Mouse (Mus musculus) spleen, adult 2 months (tissue): ENCODE results near the gene Nck2. TPM values are rescaled to one million over a fixed set of nuclear protein-coding genes. Genes with fewer than 3 reads are reported as not detected.

Experiments used
- DNase-seq, 2 experiments: peaks; one replicate each; pipeline versions ENCODE4 v3.0.0 to v3.0.0-alpha.2; 2012 to 2021; ENCODE audit warnings: low spot score in 2 of 2, low read depth in 1 of 2
- H3K27ac ChIP-seq: fragments of 200-500 bp; 2 replicates; pipeline ENCODE4 v1.5.1; 2012; ENCODE audit warnings: low read length, inconsistent platforms; ENCODE audit not compliant: insufficient read depth
- H3K27me3 ChIP-seq: fragments of 200-500 bp; 2 replicates; pipeline ENCODE4 v1.6.1; 2012; ENCODE audit warnings: mild to moderate bottlenecking, moderate library complexity, low read length, inconsistent platforms; ENCODE audit not compliant: control insufficient read depth, insufficient read depth
- H3K36me3 ChIP-seq: fragments of 200-500 bp; 2 replicates; pipeline ENCODE4 v1.6.1; 2012; ENCODE audit warnings: mild to moderate bottlenecking, low read length, inconsistent platforms; ENCODE audit not compliant: control insufficient read depth, insufficient read depth
- H3K4me1 ChIP-seq: fragments of 200-500 bp; 2 replicates; pipeline ENCODE4 v1.6.1; 2011; ENCODE audit warnings: inconsistent platforms; ENCODE audit not compliant: control insufficient read depth, insufficient read depth, insufficient read length
- H3K4me3 ChIP-seq: fragments of 200-500 bp; 2 replicates; pipeline ENCODE4 v1.5.1; 2011; ENCODE audit warnings: mild to moderate bottlenecking, inconsistent platforms; ENCODE audit not compliant: insufficient read depth, insufficient read length; ENCODE audit errors: extremely low read depth
- CTCF ChIP-seq: fragments of 200-500 bp; IDR thresholded peaks from 2 replicates; pipeline ENCODE4 v1.5.1; 2011; ENCODE audit warnings: mild to moderate bottlenecking, inconsistent platforms; ENCODE audit not compliant: insufficient read depth, insufficient read length, insufficient replicate concordance; ENCODE audit errors: extremely low read depth
- POLR2A ChIP-seq: fragments of 200-500 bp; IDR thresholded peaks from 2 replicates; pipeline ENCODE4 v1.6.1; 2011; ENCODE audit warnings: low read depth, low read length, inconsistent platforms
- WGBS: fragments of 180-500 bp; shearing (Covaris S2); methylation state at CpG from one replicate; pipeline ENCODE4 v1.1.7; 2018; 5-methylcytosine and 5-hydroxymethylcytosine counted together
- polyA plus RNA-seq: library from polyadenylated mRNA; depleted of rRNA; stranded (reverse); fragments of >200 nt; gene quantifications from 2 replicates; pipeline ENCODE4 v1.2.3, GENCODE M21; 2012

The Nck2 gene
- polyA plus RNA-seq, 1 experiment, result 15.9 TPM

GRCm38 (mm10) chr1:43413298-43413697, 31.1 kb upstream of the Nck2 start:
- no peak overlapping the region for H3K27ac ChIP-seq
- no peak overlapping the region for H3K4me3 ChIP-seq
- no peak for TF ChIP-seq CTCF
- no peak for TF ChIP-seq POLR2A
- WGBS, result 72% methylated on average over 3 of the region's 3 CpGs
- no peaks in the 10 kb centered on the region for H3K4me1 ChIP-seq
- no peak for DNase-seq
- no peaks in the 10 kb centered on the region for H3K36me3 ChIP-seq
- H3K27me3 ChIP-seq, result no peaks in the 10 kb centered on the region

- no peak for DNase-seq
These were observed 30.6 kb upstream of the Nck2 start for GRCm38 (mm10) chr1:43413749-43414148.

DNA sequence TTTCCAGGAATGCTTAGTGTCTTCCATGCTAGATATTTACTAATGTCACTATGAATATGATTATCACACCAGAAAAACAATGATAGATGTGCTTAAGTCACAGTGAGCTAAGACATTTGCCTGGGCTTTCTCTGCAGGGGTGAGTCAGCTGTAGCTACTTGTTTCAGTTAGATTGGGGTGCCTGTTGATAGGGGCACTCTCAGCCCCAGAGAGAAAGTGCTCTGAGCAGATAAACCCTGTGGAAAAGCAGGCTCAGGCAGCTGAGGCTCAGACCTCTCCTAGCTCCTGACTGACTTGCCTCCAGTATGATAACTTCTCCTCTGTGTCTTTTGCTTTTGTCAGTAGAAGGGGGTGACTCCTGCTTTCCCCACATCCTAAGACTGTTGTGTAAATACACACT, 30.2 kb upstream of the Nck2 start:
- Histone ChIP-seq H3K27me3 (no peaks in the 10 kb centered on the region), H3K36me3 (no peaks in the 10 kb centered on the region), H3K4me3 (no peak overlapping the region), H3K4me1 (no peaks in the 10 kb centered on the region), H3K27ac (no peak overlapping the region)
- no peak for TF ChIP-seq POLR2A
- TF ChIP-seq CTCF, result no peak
- DNase-seq, result no peak

More at GRCm38 (mm10) chr1:43413749-43414148, 30.6 kb upstream of the Nck2 start:
- no peak overlapping the region for H3K27ac ChIP-seq
- H3K36me3 ChIP-seq, result no peaks in the 10 kb centered on the region
- no peaks in the 10 kb centered on the region for H3K4me1 ChIP-seq
- H3K27me3 ChIP-seq, result no peaks in the 10 kb centered on the region
- H3K4me3 ChIP-seq, result no peak overlapping the region
- TF ChIP-seq CTCF, result no peak
- TF ChIP-seq POLR2A, result no peak
- WGBS, result 82% methylated on average over 4 of the region's 4 CpGs

GRCm38 (mm10) chr1:43414971-43415370, 29.4 kb upstream of the Nck2 start:
- H3K27ac ChIP-seq, result no peak overlapping the region
- no peaks in the 10 kb centered on the region for H3K27me3 ChIP-seq
- no peak for DNase-seq
- H3K36me3 ChIP-seq, result no peaks in the 10 kb centered on the region
- no peak overlapping the region for H3K4me3 ChIP-seq
- H3K4me1 ChIP-seq, result no peaks in the 10 kb centered on the region
- TF ChIP-seq POLR2A, result no peak
- no peak for TF ChIP-seq CTCF

- H3K36me3 ChIP-seq, result no peaks in the 10 kb centered on the region
- H3K4me3 ChIP-seq, result no peak overlapping the region
- WGBS, result 79% methylated on average over 4 of the region's 4 CpGs
- no peak for DNase-seq
- H3K27me3 ChIP-seq, result no peaks in the 10 kb centered on the region
- TF ChIP-seq POLR2A, result no peak
- no peak for TF ChIP-seq CTCF
- no peaks in the 10 kb centered on the region for H3K4me1 ChIP-seq
- H3K27ac ChIP-seq, result no peak overlapping the region
These were observed 21.2 kb upstream of the Nck2 start for GRCm38 (mm10) chr1:43422969-43423748.

GRCm38 (mm10) chr1:43426526-43426925, 17.9 kb upstream of the Nck2 start:
- WGBS, result 65% methylated on average over 4 of the region's 4 CpGs
- Histone ChIP-seq H3K4me3 (no peak overlapping the region), H3K4me1 (no peaks in the 10 kb centered on the region), H3K27ac (no peak overlapping the region), H3K36me3 (no peaks in the 10 kb centered on the region), H3K27me3 (no peaks in the 10 kb centered on the region)
- TF ChIP-seq POLR2A (no peak), CTCF (no peak)
- no peak for DNase-seq

GRCm38 (mm10) chr1:43426993-43427535, 17.3 kb upstream of the Nck2 start:
- WGBS, result 87% methylated on average over 6 of the region's 6 CpGs
- H3K27ac ChIP-seq, result no peak overlapping the region
- no peaks in the 10 kb centered on the region for H3K36me3 ChIP-seq
- no peaks in the 10 kb centered on the region for H3K27me3 ChIP-seq
- no peaks in the 10 kb centered on the region for H3K4me1 ChIP-seq
- TF ChIP-seq POLR2A, result no peak
- TF ChIP-seq CTCF, result no peak
- no peak for DNase-seq
- H3K4me3 ChIP-seq, result no peak overlapping the region
